Mouse (Mus musculus) brain, embryonic 14.5 days (tissue): ENCODE results near the gene Uxs1.

Experiments used
- CTCF ChIP-seq: fragments of 200-500 bp; IDR thresholded peaks from 2 replicates; pipeline ENCODE4 v1.5.1; 2012; ENCODE audit warnings: inconsistent platforms, mild to moderate bottlenecking, moderate library complexity, borderline replicate concordance; ENCODE audit not compliant: insufficient read depth, insufficient read length; ENCODE audit errors: extremely low read depth
- POLR2A ChIP-seq: fragments of 200-500 bp; IDR thresholded peaks from 2 replicates; pipeline ENCODE4 v1.6.1; 2012; ENCODE audit warnings: mild to moderate bottlenecking, inconsistent platforms, borderline replicate concordance; ENCODE audit not compliant: poor library complexity, insufficient read depth, insufficient read length, severe bottlenecking; ENCODE audit errors: extremely low read depth

GRCm38 (mm10) chr1:43811764-43812163 lies 15.8 kb downstream of the Uxs1 start:
- TF ChIP-seq CTCF = no peak
- no peak for TF ChIP-seq POLR2A
